8 mouse cellular contexts compared by ENCODE assay signal in the genomic region with DNA sequence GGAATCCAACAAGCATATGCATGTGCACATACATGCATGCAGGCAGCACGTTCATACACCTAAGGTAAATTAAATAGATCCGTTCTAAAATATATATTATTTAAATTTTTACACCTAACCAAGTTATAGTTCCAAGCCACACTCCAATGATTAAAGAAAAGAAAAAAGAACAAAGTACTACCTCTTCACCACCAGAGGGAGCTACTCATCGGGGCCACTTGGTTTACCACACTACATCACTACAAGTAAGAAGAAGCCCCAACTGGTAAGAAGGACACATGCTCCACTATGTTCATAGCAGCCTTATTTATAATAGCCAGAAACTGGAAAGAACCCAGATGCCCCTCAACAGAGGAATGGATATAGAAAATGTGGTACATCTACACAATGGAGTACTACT.
DNase-seq lines count a peak whose midpoint lies in the region; ATAC-seq and TF ChIP-seq lines count a peak whose summit lies in the region.
"Not testable (repeated sequence)": the region's sequence is repeated elsewhere in the genome, so short reads cannot be mapped to it uniquely, and the experiment has no call there.

No protein-coding gene starts in this region.

- DNase-seq in 3T3-L1 (ENCODE audit: low read depth, low spot score) (peak; percentile 57), R1 (ENCODE audit: low read depth, low spot score) (peak; percentile 42)
- not testable (repeated sequence) for DNase-seq in liver, postnatal 0 days
- DNase-seq in thymus, postnatal 0 days (ENCODE audit: low spot score): peak; percentile 34

- not testable (repeated sequence) for H3K4me2 ChIP-seq in liver, postnatal 0 days (ENCODE audit: low read depth, low read length)

- H3K27ac ChIP-seq in liver, postnatal 0 days (ENCODE audit: low read depth): not testable (repeated sequence)

- H3K36me3 ChIP-seq in liver, postnatal 0 days (replicated peaks; ENCODE audit: insufficient read depth, low read length): not testable (repeated sequence)

- not testable (repeated sequence) for H3K4me3 ChIP-seq in liver, postnatal 0 days (ENCODE audit: low read depth, low read length)

- H3K4me1 ChIP-seq in liver, postnatal 0 days (ENCODE audit: insufficient read depth): not testable (repeated sequence)

- TF ChIP-seq EP300 in liver, postnatal 0 days (IDR thresholded peaks at IDR 0.05; ENCODE audit: low read depth): not testable (repeated sequence)

- H3K9ac ChIP-seq in liver, postnatal 0 days (replicated peaks): not testable (repeated sequence)

- peak; percentile 84 for ATAC-seq in CD4-positive, CD25-positive, alpha-beta regulatory T cell, adult 4 months
- ATAC-seq in common myeloid progenitor, adult 5-6 weeks (replicated peaks; ENCODE audit: low read depth, poor library complexity, severe bottlenecking): peak; percentile 47; the same call in 1 of the 2 replicates
- ATAC-seq in inflammation-experienced regulatory T-cells, adult 6 months: peak; percentile 74
- ATAC-seq in liver, postnatal 0 days: not testable (repeated sequence)
- ATAC-seq in monocyte, adult 5-6 weeks (replicated peaks; ENCODE audit: insufficient number of reproducible peaks, low FRiP score, low TSS enrichment, poor library complexity, severe bottlenecking): peak; percentile 75; the same call in 1 of the 2 replicates

- not testable (repeated sequence) for H3K27me3 ChIP-seq in liver, postnatal 0 days (ENCODE audit: insufficient read depth, low read length)

- peak; percentile 44 for TF ChIP-seq CTCF in liver, postnatal 0 days (IDR thresholded peaks at IDR 0.05; ENCODE audit: low read depth)

- not testable (repeated sequence) for H3K9me3 ChIP-seq in liver, postnatal 0 days (ENCODE audit: low read length)

- WGBS in liver, postnatal 0 days (ENCODE audit: insufficient replicate concordance): 74% methylated on average over 3 of the region's 3 CpGs
